Mouse (Mus musculus) liver, postnatal 0 days (tissue): ENCODE results near the gene Zc3h18.

Experiments
- CTCF ChIP-seq: sonication (generic); IDR thresholded peaks from 2 replicates; pipeline ENCODE4 v1.5.1; 2016; ENCODE audit warnings: antibody characterized with exemption, low read depth
- EP300 ChIP-seq: IDR thresholded peaks from 2 replicates; pipeline ENCODE4 v1.6.1; 2016; ENCODE audit warnings: antibody characterized with exemption, low read depth, mild to moderate bottlenecking

- TF ChIP-seq CTCF = no peak
- no peak for TF ChIP-seq EP300
These were observed 51.8 kb downstream of the Zc3h18 start for GRCm38 (mm10) chr8:122428163-122428562.
